Comparison of ENCODE assay signal across 10 mouse cellular contexts in genomic region chr8:84834002-84834865, GRCm38 (mm10). TPM values are rescaled to one million over a fixed set of nuclear protein-coding genes. Genes with fewer than 3 reads are reported as not detected.
DNase-seq lines count a peak whose midpoint lies in the region; ATAC-seq and TF ChIP-seq lines count a peak whose summit lies in the region.
"Had no signal": no experiment of that assay in that cellular context is flagged by ENCODE, and none has a peak within 500 bp of the region (broad histone marks: within the 10 kb centered on the region; RNA-seq: fewer than 3 reads in every experiment).

No protein-coding gene starts in this region.

- no peak for ATAC-seq in limb, embryonic 13.5 days (ENCODE audit: low FRiP score, low read depth)
- no peak for ATAC-seq in forebrain, embryonic 11.5 days (replicated peaks; ENCODE audit: low FRiP score)
- peak; percentile 19; the same call in 1 of the 2 replicates for ATAC-seq in hindbrain, postnatal 0 days
- ATAC-seq in neural tube, embryonic 14.5 days (ENCODE audit: low read depth) = 0 out of 2 replicates have a peak, but pooled peaks have one; percentile 16

- H3K27ac ChIP-seq in limb, embryonic 13.5 days = 0 out of 2 replicates have a peak overlapping the region, but pooled peaks have one; percentile 1
- no peak overlapping the region for H3K27ac ChIP-seq in limb, embryonic 10.5 days
- H3K27ac ChIP-seq in forebrain, embryonic 11.5 days (ENCODE audit: low read depth, low read length) = peak overlapping the region; percentile 50
- H3K27ac ChIP-seq in hindbrain, postnatal 0 days = peak overlapping the region; percentile 70
- H3K27ac ChIP-seq in neural tube, embryonic 14.5 days (ENCODE audit: low read depth, low read length) = peak overlapping the region; percentile 66

- no peak for DNase-seq in limb, embryonic 10.5 days (ENCODE audit: low spot score)
- DNase-seq in forebrain, embryonic 11.5 days (ENCODE audit: low spot score) = no peak
- DNase-seq in hindbrain, postnatal 0 days (ENCODE audit: low spot score) = peak; percentile 59
- no peak for DNase-seq in right cerebral cortex, postnatal 10 days (ENCODE audit: low spot score in 2 of 2)
- no peak for DNase-seq in urinary bladder, postnatal 25 days (ENCODE audit: low spot score)
- DNase-seq: lung, adult 18-20 months; thymus, adult 2 months had no signal

- H3K4me1 ChIP-seq in limb, embryonic 13.5 days = peaks cover 58% of the 10 kb centered on the region
- H3K4me1 ChIP-seq in limb, embryonic 10.5 days = peaks cover 43% of the 10 kb centered on the region
- peaks cover 3% of the 10 kb centered on the region; the same call in 1 of the 2 replicates for H3K4me1 ChIP-seq in forebrain, embryonic 11.5 days (replicated peaks; ENCODE audit: control insufficient read depth, insufficient read depth, low read length)
- peaks cover 12% of the 10 kb centered on the region; the same call in 1 of the 2 replicates for H3K4me1 ChIP-seq in hindbrain, postnatal 0 days (ENCODE audit: insufficient read depth, low read length)
- peaks cover 13% of the 10 kb centered on the region for H3K4me1 ChIP-seq in neural tube, embryonic 14.5 days (ENCODE audit: control insufficient read depth, insufficient read depth, low read length)

- TF ChIP-seq CTCF in hindbrain, postnatal 0 days (IDR thresholded peaks at IDR 0.05; ENCODE audit: low read depth) = no peak

- no peak overlapping the region for H3K4me3 ChIP-seq in limb, embryonic 13.5 days
- H3K4me3 ChIP-seq in limb, embryonic 10.5 days = no peak overlapping the region
- H3K4me3 ChIP-seq in forebrain, embryonic 11.5 days (ENCODE audit: low read depth, low read length) = no peak overlapping the region
- H3K4me3 ChIP-seq in hindbrain, postnatal 0 days (ENCODE audit: low read length) = no peak overlapping the region
- H3K4me3 ChIP-seq in neural tube, embryonic 14.5 days (ENCODE audit: low read depth, low read length) = no peak overlapping the region

- H3K9me3 ChIP-seq in limb, embryonic 13.5 days = no peaks in the 10 kb centered on the region
- no peaks in the 10 kb centered on the region for H3K9me3 ChIP-seq in limb, embryonic 10.5 days (replicated peaks)
- H3K9me3 ChIP-seq in forebrain, embryonic 11.5 days (ENCODE audit: control insufficient read depth, low read length) = no peaks in the 10 kb centered on the region
- H3K9me3 ChIP-seq in hindbrain, postnatal 0 days (ENCODE audit: low read length) = no peaks in the 10 kb centered on the region
- H3K9me3 ChIP-seq in neural tube, embryonic 14.5 days (ENCODE audit: control insufficient read depth, low read length) = no peaks in the 10 kb centered on the region
- H3K9me3 ChIP-seq: kidney, embryonic 15.5 days had no signal

- no peaks in the 10 kb centered on the region for H3K27me3 ChIP-seq in limb, embryonic 13.5 days
- no peaks in the 10 kb centered on the region for H3K27me3 ChIP-seq in limb, embryonic 10.5 days (ENCODE audit: low read depth, poor library complexity, severe bottlenecking)
- no peaks in the 10 kb centered on the region for H3K27me3 ChIP-seq in forebrain, embryonic 11.5 days (ENCODE audit: control insufficient read depth, insufficient read depth, low read length)
- H3K27me3 ChIP-seq in hindbrain, postnatal 0 days (ENCODE audit: insufficient read depth, low read length) = no peaks in the 10 kb centered on the region
- no peaks in the 10 kb centered on the region for H3K27me3 ChIP-seq in neural tube, embryonic 14.5 days (ENCODE audit: control insufficient read depth, insufficient read depth, low read length)
- H3K27me3 ChIP-seq: kidney, embryonic 15.5 days had no signal

- H3K9ac ChIP-seq in limb, embryonic 13.5 days = no peak overlapping the region
- 0 out of 2 replicates have a peak overlapping the region, but pooled peaks have one; percentile 3 for H3K9ac ChIP-seq in forebrain, embryonic 11.5 days (ENCODE audit: low read length)
- no peak overlapping the region for H3K9ac ChIP-seq in hindbrain, postnatal 0 days (replicated peaks; ENCODE audit: low read length)
- no peak overlapping the region for H3K9ac ChIP-seq in neural tube, embryonic 14.5 days (replicated peaks; ENCODE audit: low read depth, low read length)
- H3K9ac ChIP-seq: kidney, embryonic 15.5 days had no signal

- 87% methylated on average over 19 of the region's 19 CpGs for WGBS in limb, embryonic 13.5 days
- 89% methylated on average over 19 of the region's 19 CpGs for WGBS in limb, embryonic 10.5 days
- WGBS in forebrain, embryonic 11.5 days = 89% methylated on average over 19 of the region's 19 CpGs
- 67% methylated on average over 19 of the region's 19 CpGs for WGBS in hindbrain, postnatal 0 days
- 84% methylated on average over 19 of the region's 19 CpGs for WGBS in neural tube, embryonic 14.5 days

- no peak overlapping the region for H3K4me2 ChIP-seq in limb, embryonic 13.5 days (replicated peaks)
- no peak overlapping the region for H3K4me2 ChIP-seq in forebrain, embryonic 11.5 days (ENCODE audit: low read depth, low read length, severe bottlenecking)
- H3K4me2 ChIP-seq in hindbrain, postnatal 0 days (ENCODE audit: low read depth, low read length) = no peak overlapping the region
- H3K4me2 ChIP-seq in neural tube, embryonic 14.5 days (ENCODE audit: low read depth, low read length) = no peak overlapping the region

- peaks cover 60% of the 10 kb centered on the region for H3K36me3 ChIP-seq in limb, embryonic 13.5 days
- peaks cover 59% of the 10 kb centered on the region for H3K36me3 ChIP-seq in limb, embryonic 10.5 days
- H3K36me3 ChIP-seq in forebrain, embryonic 11.5 days (ENCODE audit: control insufficient read depth, insufficient read depth, low read length) = peaks cover 13% of the 10 kb centered on the region; the same call in 1 of the 2 replicates
- H3K36me3 ChIP-seq in hindbrain, postnatal 0 days (ENCODE audit: insufficient read depth, low read length) = peaks cover 29% of the 10 kb centered on the region
- H3K36me3 ChIP-seq in neural tube, embryonic 14.5 days (ENCODE audit: control insufficient read depth, insufficient read depth, low read length) = peaks cover 43% of the 10 kb centered on the region

RNA-seq across cellular contexts. Expression of gene Gadd45gip1, which starts 2.9 kb away (rescaled TPM):
- polyA plus RNA-seq in limb, embryonic 13.5 days (2015; fragmentation: Nextera tagmentation; extraction: Ambion mirVana) = 48.1 and 48.4 TPM in 2 replicates
- polyA plus RNA-seq in limb, embryonic 10.5 days (2016; fragmentation: Nextera tagmentation; extraction: Ambion mirVana) = 51.7 and 54.4 TPM in 2 replicates
- 41.0 and 44.3 TPM in 2 replicates for polyA plus RNA-seq in forebrain, embryonic 11.5 days (2014; fragmentation: Nextera tagmentation; extraction: Ambion mirVana)
- total RNA-seq in hindbrain, postnatal 0 days (2014; rRNA removed) = 33.0 and 34.1 TPM in 2 replicates
- polyA plus RNA-seq in hindbrain, postnatal 0 days (2015; fragmentation: Nextera tagmentation; extraction: Ambion mirVana) = 43.4 and 45.3 TPM in 2 replicates
- 33.1 and 39.8 TPM in 2 replicates for polyA plus RNA-seq in neural tube, embryonic 14.5 days (2014; fragmentation: Nextera tagmentation; extraction: Ambion mirVana)

RNA-seq across cellular contexts. Expression of gene Rad23a, which starts 6.2 kb away (rescaled TPM):
- 106 TPM in 2 replicates for polyA plus RNA-seq in limb, embryonic 13.5 days (2015; fragmentation: Nextera tagmentation; extraction: Ambion mirVana)
- 119 and 122 TPM in 2 replicates for polyA plus RNA-seq in limb, embryonic 10.5 days (2016; fragmentation: Nextera tagmentation; extraction: Ambion mirVana)
- polyA plus RNA-seq in forebrain, embryonic 11.5 days (2014; fragmentation: Nextera tagmentation; extraction: Ambion mirVana) = 102 and 110 TPM in 2 replicates
- total RNA-seq in hindbrain, postnatal 0 days (2014; rRNA removed) = 62.5 and 68.1 TPM in 2 replicates
- polyA plus RNA-seq in hindbrain, postnatal 0 days (2015; fragmentation: Nextera tagmentation; extraction: Ambion mirVana) = 90.6 and 98.0 TPM in 2 replicates
- 69.4 and 78.1 TPM in 2 replicates for polyA plus RNA-seq in neural tube, embryonic 14.5 days (2014; fragmentation: Nextera tagmentation; extraction: Ambion mirVana)

RNA-seq across cellular contexts. Expression of gene Dand5, which starts 11.6 kb away (rescaled TPM):
- 6.3 TPM in 2 replicates for polyA plus RNA-seq in limb, embryonic 13.5 days (2015; fragmentation: Nextera tagmentation; extraction: Ambion mirVana)
- 1.9 and 2.7 TPM in 2 replicates for polyA plus RNA-seq in limb, embryonic 10.5 days (2016; fragmentation: Nextera tagmentation; extraction: Ambion mirVana)
- polyA plus RNA-seq in forebrain, embryonic 11.5 days (2014; fragmentation: Nextera tagmentation; extraction: Ambion mirVana) = 5.5 and 6.4 TPM in 2 replicates
- 6.6 and 7.2 TPM in 2 replicates for total RNA-seq in hindbrain, postnatal 0 days (2014; rRNA removed)
- 12.3 and 12.5 TPM in 2 replicates for polyA plus RNA-seq in hindbrain, postnatal 0 days (2015; fragmentation: Nextera tagmentation; extraction: Ambion mirVana)
- 12.3 and 16.9 TPM in 2 replicates for polyA plus RNA-seq in neural tube, embryonic 14.5 days (2014; fragmentation: Nextera tagmentation; extraction: Ambion mirVana)

RNA-seq across cellular contexts. Expression of gene Calr, which starts 12.5 kb away (rescaled TPM):
- polyA plus RNA-seq in limb, embryonic 13.5 days (2015; fragmentation: Nextera tagmentation; extraction: Ambion mirVana) = 943 and 1,018 TPM in 2 replicates
- polyA plus RNA-seq in limb, embryonic 10.5 days (2016; fragmentation: Nextera tagmentation; extraction: Ambion mirVana) = 820 and 843 TPM in 2 replicates
- polyA plus RNA-seq in forebrain, embryonic 11.5 days (2014; fragmentation: Nextera tagmentation; extraction: Ambion mirVana) = 722 and 731 TPM in 2 replicates
- 350 and 359 TPM in 2 replicates for total RNA-seq in hindbrain, postnatal 0 days (2014; rRNA removed)
- polyA plus RNA-seq in hindbrain, postnatal 0 days (2015; fragmentation: Nextera tagmentation; extraction: Ambion mirVana) = 418 and 457 TPM in 2 replicates
- 615 and 623 TPM in 2 replicates for polyA plus RNA-seq in neural tube, embryonic 14.5 days (2014; fragmentation: Nextera tagmentation; extraction: Ambion mirVana)

RNA-seq across cellular contexts. Expression of gene Farsa, which starts 22.6 kb away (rescaled TPM):
- polyA plus RNA-seq in limb, embryonic 13.5 days (2015; fragmentation: Nextera tagmentation; extraction: Ambion mirVana) = 108 and 109 TPM in 2 replicates
- 149 and 156 TPM in 2 replicates for polyA plus RNA-seq in limb, embryonic 10.5 days (2016; fragmentation: Nextera tagmentation; extraction: Ambion mirVana)
- polyA plus RNA-seq in forebrain, embryonic 11.5 days (2014; fragmentation: Nextera tagmentation; extraction: Ambion mirVana) = 112 and 120 TPM in 2 replicates
- total RNA-seq in hindbrain, postnatal 0 days (2014; rRNA removed) = 77.5 and 86.1 TPM in 2 replicates
- 87.4 and 89.8 TPM in 2 replicates for polyA plus RNA-seq in hindbrain, postnatal 0 days (2015; fragmentation: Nextera tagmentation; extraction: Ambion mirVana)
- 90.9 and 98.2 TPM in 2 replicates for polyA plus RNA-seq in neural tube, embryonic 14.5 days (2014; fragmentation: Nextera tagmentation; extraction: Ambion mirVana)

Comparison
In these comparisons a context has a peak if more than half of its experiments do, and no peak if none do; other contexts are left out.
1. ATAC-seq: peak in hindbrain, postnatal 0 days (single experiment) and neural tube, embryonic 14.5 days (single experiment); none in limb, embryonic 13.5 days (single experiment) and forebrain, embryonic 11.5 days (single experiment).